Mouse (Mus musculus) forebrain, embryonic 10.5 days (tissue): Measurements from ENCODE around the gene Zfp709. TPM values are rescaled to one million over a fixed set of nuclear protein-coding genes. Genes with fewer than 3 reads are reported as not detected.
"Not testable (repeated sequence)": the region's sequence is repeated elsewhere in the genome, so short reads cannot be mapped to it uniquely, and the experiment has no call there.

Source experiments
- DNase-seq: peaks from one replicate; pipeline ENCODE4 v3.0.0-alpha.2; 2017; ENCODE audit warnings: low spot score; ENCODE audit errors: extremely low spot score
- H3K27ac ChIP-seq: fragments of 300-500 bp; sonication (generic); 2 replicates; pipeline ENCODE4 v1.5.1; 2016; ENCODE audit warnings: mild to moderate bottlenecking
- H3K27me3 ChIP-seq: fragments of 300-500 bp; sonication (generic); 2 replicates; pipeline ENCODE4 v1.6.1; 2016; ENCODE audit warnings: mild to moderate bottlenecking; ENCODE audit not compliant: poor library complexity, severe bottlenecking
- H3K36me3 ChIP-seq: fragments of 300-500 bp; sonication (generic); replicated peaks from 2 replicates; pipeline ENCODE4 v1.6.1; 2016; ENCODE audit warnings: mild to moderate bottlenecking, moderate library complexity
- H3K4me1 ChIP-seq: fragments of 300-500 bp; sonication (generic); 2 replicates; pipeline ENCODE4 v1.6.1; 2016
- H3K4me3 ChIP-seq: fragments of 300-500 bp; sonication (generic); 2 replicates; pipeline ENCODE4 v1.5.1; 2016; ENCODE audit warnings: mild to moderate bottlenecking, moderate library complexity
- H3K9me3 ChIP-seq: fragments of 300-500 bp; sonication (generic); 2 replicates; pipeline ENCODE4 v1.6.1; 2016; ENCODE audit warnings: mild to moderate bottlenecking, moderate library complexity
- WGBS: fragments of 180-500 bp; shearing (Covaris S2); methylation state at CpG from one replicate; pipeline ENCODE4 v1.1.7; 2016; 5-methylcytosine and 5-hydroxymethylcytosine counted together
- polyA plus RNA-seq: library from polyadenylated mRNA; unstranded; fragments of >200 nt; fragmentation: Nextera tagmentation; extraction: Ambion mirVana; gene quantifications from 2 replicates; pipeline ENCODE4 v1.2.1, GENCODE M21; 2016

The Zfp709 gene
- polyA plus RNA-seq, 1 experiment from 2014 or later, result 4.0 TPM

GRCm38 (mm10) chr8:71900666-71901065 lies 18.8 kb downstream of the Zfp709 start:
- peaks cover 14% of the 10 kb centered on the region; the same call in 1 of the 2 replicates for H3K9me3 ChIP-seq
- not testable (repeated sequence) for H3K27ac ChIP-seq, H3K27me3 ChIP-seq, H3K4me1 ChIP-seq, H3K4me3 ChIP-seq, DNase-seq, H3K36me3 ChIP-seq
- WGBS, result 52% methylated on average over 11 of the region's 11 CpGs

DNA sequence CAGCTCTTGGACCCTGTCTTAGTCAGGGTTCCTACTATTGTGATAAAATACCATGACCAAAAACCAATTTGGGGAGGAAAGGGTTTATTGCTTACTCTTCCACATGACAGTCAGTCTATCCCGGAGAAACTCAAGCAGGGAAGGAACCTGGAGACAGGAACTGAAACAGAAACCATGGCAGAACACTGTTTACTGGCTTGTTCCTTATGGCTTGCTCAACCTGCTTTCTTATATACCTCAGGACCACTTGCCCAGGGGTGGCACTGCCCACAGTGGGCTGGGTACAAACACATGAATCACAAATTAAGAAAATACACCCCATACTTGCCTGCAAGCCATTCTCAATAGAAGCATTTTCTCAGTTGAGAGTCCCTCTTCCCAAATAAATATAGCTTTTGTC lies 21.3 kb downstream of the Zfp709 start:
- 73% methylated on average over 1 of the region's 1 CpGs for WGBS

GRCm38 (mm10) chr8:71906809-71907208 lies 25.0 kb downstream of the Zfp709 start:
- H3K27ac ChIP-seq, result no peak overlapping the region
- WGBS, result 97% methylated on average over 1 of the region's 1 CpGs
- H3K36me3 ChIP-seq, result no peaks in the 10 kb centered on the region
- no peak for DNase-seq
- H3K4me1 ChIP-seq, result peaks cover 6% of the 10 kb centered on the region; the same call in 1 of the 2 replicates
- no peak overlapping the region for H3K4me3 ChIP-seq
- 0 out of 2 replicates have a peak, but pooled peaks cover 3% of the 10 kb centered on the region for H3K27me3 ChIP-seq
- peaks cover 4% of the 10 kb centered on the region; the same call in 1 of the 2 replicates for H3K9me3 ChIP-seq

More for the DNA sequence above, 21.3 kb downstream of the Zfp709 start:
- H3K4me1 ChIP-seq, DNase-seq, H3K36me3 ChIP-seq, H3K4me3 ChIP-seq, H3K27me3 ChIP-seq, H3K27ac ChIP-seq: not testable (repeated sequence)
- peaks cover 14% of the 10 kb centered on the region; the same call in 1 of the 2 replicates for H3K9me3 ChIP-seq

GRCm38 (mm10) chr8:71907798-71908257 lies 26.0 kb downstream of the Zfp709 start:
- H3K9me3 ChIP-seq, result peaks cover 4% of the 10 kb centered on the region; the same call in 1 of the 2 replicates
- 95% methylated on average over 5 of the region's 5 CpGs for WGBS
- H3K36me3 ChIP-seq, result no peaks in the 10 kb centered on the region; the same call in 1 of the 2 replicates
- H3K4me1 ChIP-seq, result peaks cover 6% of the 10 kb centered on the region; the same call in 1 of the 2 replicates
- H3K27me3 ChIP-seq, result 0 out of 2 replicates have a peak, but pooled peaks cover 3% of the 10 kb centered on the region
- H3K4me3 ChIP-seq, result peak overlapping the region; percentile 74
- peak overlapping the region; percentile 99 for H3K27ac ChIP-seq
- no peak for DNase-seq

GRCm38 (mm10) chr8:71908309-71909261 lies 26.8 kb downstream of the Zfp709 start, which contains the start of the genes Zfp882 and Zfp617:
Gene Zfp882, plus strand, starts transcription at chr8:71908608.
Gene Zfp617, plus strand, starts transcription at chr8:71908635.
- 0 out of 2 replicates have a peak, but pooled peaks cover 3% of the 10 kb centered on the region for H3K27me3 ChIP-seq
- peak; percentile 88 for DNase-seq
- H3K27ac ChIP-seq, result peak within 1 kb of the TSS; percentile 99
- WGBS, result 4% methylated on average over 47 of the region's 47 CpGs
- peaks cover 6% of the 10 kb centered on the region; the same call in 1 of the 2 replicates for H3K4me1 ChIP-seq
- peaks cover 4% of the 10 kb centered on the region for H3K36me3 ChIP-seq
- peak within 1 kb of the TSS; percentile 74 for H3K4me3 ChIP-seq
- peaks cover 4% of the 10 kb centered on the region; the same call in 1 of the 2 replicates for H3K9me3 ChIP-seq

GRCm38 (mm10) chr8:71912286-71912685 lies 30.5 kb downstream of the Zfp709 start:
- peaks cover 5% of the 10 kb centered on the region; the same call in 1 of the 2 replicates for H3K9me3 ChIP-seq
- no peak overlapping the region for H3K27ac ChIP-seq
- H3K36me3 ChIP-seq, result peaks cover 39% of the 10 kb centered on the region
- DNase-seq, result no peak
- 89% methylated on average over 2 of the region's 2 CpGs for WGBS
- no peak overlapping the region for H3K4me3 ChIP-seq
- no peaks in the 10 kb centered on the region for H3K27me3 ChIP-seq
- peaks cover 6% of the 10 kb centered on the region; the same call in 1 of the 2 replicates for H3K4me1 ChIP-seq

DNA sequence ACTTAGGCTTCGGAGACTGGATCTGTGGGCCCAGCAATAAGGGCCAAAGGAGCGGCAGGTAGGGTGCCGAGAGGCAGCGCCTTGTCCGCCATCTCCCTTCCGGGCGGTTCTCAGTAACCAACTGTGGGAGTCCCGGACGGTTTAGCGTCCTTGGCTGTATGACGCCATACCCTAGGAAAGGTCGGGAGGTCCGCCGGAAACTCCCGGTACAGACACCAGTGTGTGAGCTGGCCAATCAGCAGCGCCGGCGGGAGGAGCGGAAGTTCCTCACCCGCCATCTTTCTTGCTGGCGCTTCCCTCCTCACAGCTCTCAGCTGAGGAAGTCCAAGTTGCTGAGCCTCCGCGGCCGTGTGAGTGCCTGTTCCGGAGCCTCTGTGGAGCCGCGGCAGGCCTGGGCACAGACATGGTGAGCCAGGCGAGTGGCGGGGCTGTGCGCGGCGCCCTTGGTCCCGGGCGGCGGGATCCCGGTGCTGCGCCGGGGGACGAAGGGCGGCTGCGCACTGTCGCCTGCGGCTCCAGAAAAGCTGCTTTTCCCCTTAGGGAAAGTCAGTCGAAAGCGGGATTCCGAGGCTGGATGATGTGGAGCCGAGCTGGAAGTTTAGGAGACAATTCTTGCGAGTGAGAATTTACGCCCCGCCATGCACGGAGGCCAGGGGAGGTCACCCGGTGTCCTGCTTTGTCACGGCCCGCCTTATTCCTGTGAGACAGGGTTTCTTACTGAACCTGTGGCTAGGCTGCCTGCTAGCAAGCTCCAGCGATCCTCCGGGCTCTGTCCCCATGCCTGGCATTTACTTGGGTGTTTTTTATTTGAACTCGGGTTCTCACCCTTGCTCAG lies 41.0 kb downstream of the Zfp709 start:
- under 1% methylated on average over 57 of the region's 57 CpGs for WGBS
- Histone ChIP-seq H3K27me3 (no peaks in the 10 kb centered on the region), H3K4me1 (peaks cover 12% of the 10 kb centered on the region), H3K36me3 (peaks cover 32% of the 10 kb centered on the region), H3K4me3 (peak overlapping the region; percentile 83), H3K27ac (peak overlapping the region; percentile 96), H3K9me3 (no peaks in the 10 kb centered on the region)
- DNase-seq, result peak; percentile 93

GRCm38 (mm10) chr8:71925791-71926190 lies 44.0 kb downstream of the Zfp709 start:
- WGBS, result 92% methylated on average over 5 of the region's 5 CpGs
- Histone ChIP-seq H3K27me3 (no peaks in the 10 kb centered on the region), H3K4me1 (peaks cover 12% of the 10 kb centered on the region), H3K4me3 (no peak overlapping the region), H3K27ac (no peak overlapping the region), H3K36me3 (peaks cover 54% of the 10 kb centered on the region), H3K9me3 (peaks cover 7% of the 10 kb centered on the region; the same call in 1 of the 2 replicates)
- no peak for DNase-seq

DNA sequence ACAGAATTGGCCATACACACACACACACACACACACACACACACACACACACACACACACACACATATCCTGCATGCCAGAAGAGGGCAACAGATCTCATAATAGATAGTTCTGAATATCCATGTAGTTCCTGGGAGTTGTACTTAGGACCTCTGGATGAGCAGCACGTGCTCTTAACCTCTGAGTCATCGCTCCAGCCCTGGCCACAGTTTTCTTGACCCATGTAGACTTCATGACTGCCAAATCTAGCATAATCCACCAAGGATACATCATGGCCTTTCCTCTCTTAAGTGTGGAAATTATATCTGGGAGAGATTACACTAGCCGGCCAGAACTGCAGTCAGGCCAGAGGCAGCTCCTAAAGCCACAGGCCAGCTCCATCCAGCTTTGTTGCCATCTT lies 44.7 kb downstream of the Zfp709 start:
- Histone ChIP-seq H3K4me3 (no peak overlapping the region), H3K36me3 (peaks cover 62% of the 10 kb centered on the region), H3K27ac (no peak overlapping the region), H3K27me3 (no peaks in the 10 kb centered on the region), H3K4me1 (peaks cover 12% of the 10 kb centered on the region), H3K9me3 (peaks cover 14% of the 10 kb centered on the region; the same call in 1 of the 2 replicates)
- WGBS, result 95% methylated on average over 3 of the region's 3 CpGs
- DNase-seq, result no peak

DNA sequence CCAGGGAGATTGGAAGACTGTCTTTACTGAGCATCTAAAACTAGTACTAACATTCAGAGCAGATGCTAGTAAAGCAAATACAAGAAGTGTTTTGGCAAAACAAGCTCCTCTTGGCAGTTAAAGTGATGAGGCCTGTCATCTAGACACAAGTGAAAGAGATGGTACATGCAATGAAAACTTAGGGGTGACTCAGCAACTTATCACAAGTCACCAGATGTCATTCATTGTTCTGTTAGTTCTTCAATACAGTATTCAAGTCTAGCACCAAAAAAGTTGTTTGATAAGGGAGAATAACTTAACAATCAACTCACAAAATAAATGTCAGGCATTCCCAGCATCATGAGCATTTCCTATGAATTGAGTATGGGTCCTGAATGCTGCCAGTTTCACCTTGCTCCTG lies 46.0 kb downstream of the Zfp709 start:
- Histone ChIP-seq H3K36me3 (peaks cover 69% of the 10 kb centered on the region), H3K27me3 (no peaks in the 10 kb centered on the region), H3K4me3 (no peak overlapping the region), H3K4me1 (peaks cover 12% of the 10 kb centered on the region), H3K27ac (no peak overlapping the region), H3K9me3 (peaks cover 18% of the 10 kb centered on the region; the same call in 1 of the 2 replicates)
- no peak for DNase-seq

- not testable (repeated sequence) for DNase-seq, H3K27ac ChIP-seq, H3K27me3 ChIP-seq, H3K4me1 ChIP-seq, H3K4me3 ChIP-seq
- WGBS, result 83% methylated on average over 2 of the region's 2 CpGs
- H3K36me3 ChIP-seq, result peaks cover 19% of the 10 kb centered on the region
- H3K9me3 ChIP-seq, result peaks cover 13% of the 10 kb centered on the region
Measured at GRCm38 (mm10) chr8:71938037-71938436, 56.2 kb downstream of the Zfp709 start.
